Mouse (Mus musculus): Measurements from ENCODE around the gene Kcnh5. TPM values are rescaled to one million over a fixed set of nuclear protein-coding genes. Genes with fewer than 3 reads are reported as not detected.

The Kcnh5 gene
- polyA plus RNA-seq, 1 experiment from 2014 or later: not detected

DNA sequence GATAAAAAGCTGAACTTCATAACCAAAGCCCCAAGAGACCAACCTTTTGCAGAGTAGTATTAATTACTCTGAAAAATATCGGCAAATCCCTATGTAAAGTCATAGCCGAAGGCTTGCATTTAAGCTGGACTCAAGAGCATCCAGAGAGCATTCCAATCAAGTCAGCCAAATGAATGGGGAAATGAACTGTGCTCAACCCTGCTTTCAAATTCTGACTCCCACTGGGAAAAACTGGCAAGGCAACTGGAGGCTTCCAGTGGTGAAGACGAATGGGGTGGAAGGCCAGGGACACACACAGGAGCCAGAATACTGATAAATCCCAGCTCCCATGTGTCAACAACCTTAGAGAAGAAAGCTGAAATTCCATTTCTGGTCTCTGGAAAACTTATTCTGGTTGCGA lies 115.4 kb downstream of the Kcnh5 start:
- H3K36me3 ChIP-seq (ENCODE audit: control insufficient read depth, insufficient read depth, low read length): no peaks in the 10 kb centered on the region
- ATAC-seq (ENCODE audit: insufficient number of reproducible peaks, insufficient read depth, low FRiP score, low read depth): no peak
- WGBS: 56% methylated on average over 4 of the region's 4 CpGs
- no peak overlapping the region for H3K4me2 ChIP-seq (ENCODE audit: low read length)
- H3K4me3 ChIP-seq (ENCODE audit: control insufficient read depth in 1 of 2, insufficient read depth in 1 of 2, low read depth in 1 of 2, low read length in 2 of 2): no peak overlapping the region
- no peaks in the 10 kb centered on the region for H3K4me1 ChIP-seq (ENCODE audit: control insufficient read depth in 2 of 2, insufficient read depth in 2 of 2, low read length in 2 of 2)
- no peaks in the 10 kb centered on the region for H3K27me3 ChIP-seq (ENCODE audit: control insufficient read depth, insufficient read depth, low read length)
- no peaks in the 10 kb centered on the region for H3K9me3 ChIP-seq (ENCODE audit: control insufficient read depth, low read length)
- H3K9ac ChIP-seq (ENCODE audit: low read length): no peak overlapping the region
- H3K27ac ChIP-seq (replicated peaks in 1 of 2; ENCODE audit: control insufficient read depth in 1 of 2, insufficient read depth in 1 of 2, low read depth in 2 of 2, low read length in 2 of 2): no peak overlapping the region

DNA sequence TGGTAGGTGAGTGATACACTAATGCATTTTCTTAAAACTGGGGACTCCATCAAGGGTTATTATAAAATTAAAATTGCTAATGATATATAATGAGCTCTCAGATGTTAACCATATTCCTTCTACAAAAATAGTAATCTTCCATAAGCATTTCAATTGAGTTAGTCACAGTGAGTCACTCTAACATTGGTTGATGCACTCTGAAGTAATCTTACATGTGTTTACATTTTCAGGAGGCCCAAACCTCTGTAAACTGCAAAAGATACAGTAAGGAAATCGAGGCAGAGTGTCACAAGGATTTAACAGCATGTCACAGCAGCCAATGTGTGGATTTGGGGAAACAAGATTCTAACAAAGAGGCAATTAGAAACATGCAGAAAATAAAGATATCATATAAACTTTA lies 123.4 kb downstream of the Kcnh5 start:
- H3K4me3 ChIP-seq (ENCODE audit: control insufficient read depth in 1 of 2, insufficient read depth in 1 of 2, low read depth in 1 of 2, low read length in 2 of 2): no peak overlapping the region
- H3K27me3 ChIP-seq (ENCODE audit: control insufficient read depth, insufficient read depth, low read length): no peaks in the 10 kb centered on the region
- no peak overlapping the region for H3K9ac ChIP-seq (ENCODE audit: low read length)
- no peaks in the 10 kb centered on the region for H3K4me1 ChIP-seq (ENCODE audit: control insufficient read depth in 2 of 2, insufficient read depth in 2 of 2, low read length in 2 of 2)
- H3K9me3 ChIP-seq (ENCODE audit: control insufficient read depth, low read length): no peaks in the 10 kb centered on the region
- no peak overlapping the region for H3K27ac ChIP-seq (replicated peaks in 1 of 2; ENCODE audit: control insufficient read depth in 1 of 2, insufficient read depth in 1 of 2, low read depth in 2 of 2, low read length in 2 of 2)
- ATAC-seq (ENCODE audit: insufficient number of reproducible peaks, insufficient read depth, low FRiP score, low read depth): no peak
- no peak overlapping the region for H3K4me2 ChIP-seq (ENCODE audit: low read length)
- WGBS: 50% methylated on average over 1 of the region's 1 CpGs
- no peaks in the 10 kb centered on the region for H3K36me3 ChIP-seq (ENCODE audit: control insufficient read depth, insufficient read depth, low read length)

DNA sequence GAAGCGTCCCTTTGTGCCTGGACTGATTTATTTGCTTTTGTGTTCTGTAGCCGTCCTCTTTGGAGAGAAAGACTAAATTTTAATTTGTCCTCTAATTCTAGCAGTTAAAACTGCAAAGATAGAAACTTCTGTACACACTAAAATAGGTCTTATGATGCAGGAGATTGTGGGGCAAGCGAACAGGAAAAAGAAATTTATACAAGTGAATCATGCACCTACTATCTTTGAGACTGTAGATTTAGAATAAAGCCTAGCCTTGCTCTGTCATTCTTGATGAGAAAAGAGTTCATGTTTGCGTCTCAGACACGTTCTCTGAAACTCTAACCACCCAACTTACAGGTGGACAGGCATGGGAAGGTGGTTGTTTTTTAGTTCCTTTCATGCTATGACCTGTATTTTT lies 140.4 kb downstream of the Kcnh5 start:
- ATAC-seq (ENCODE audit: insufficient number of reproducible peaks, insufficient read depth, low FRiP score, low read depth): no peak
- 83% methylated on average over 5 of the region's 5 CpGs for WGBS
- Histone ChIP-seq H3K9me3 (ENCODE audit: control insufficient read depth, low read length) (no peaks in the 10 kb centered on the region), H3K27ac (replicated peaks in 1 of 2; ENCODE audit: control insufficient read depth in 1 of 2, insufficient read depth in 1 of 2, low read depth in 2 of 2, low read length in 2 of 2) (no peak overlapping the region), H3K4me1 (ENCODE audit: control insufficient read depth in 2 of 2, insufficient read depth in 2 of 2, low read length in 2 of 2) (no peaks in the 10 kb centered on the region), H3K9ac (ENCODE audit: low read length) (no peak overlapping the region), H3K36me3 (ENCODE audit: control insufficient read depth, insufficient read depth, low read length) (no peaks in the 10 kb centered on the region), H3K27me3 (ENCODE audit: control insufficient read depth, insufficient read depth, low read length) (no peaks in the 10 kb centered on the region), H3K4me2 (ENCODE audit: low read length) (no peak overlapping the region), H3K4me3 (ENCODE audit: control insufficient read depth in 1 of 2, insufficient read depth in 1 of 2, low read depth in 1 of 2, low read length in 2 of 2) (no peak overlapping the region)

DNA sequence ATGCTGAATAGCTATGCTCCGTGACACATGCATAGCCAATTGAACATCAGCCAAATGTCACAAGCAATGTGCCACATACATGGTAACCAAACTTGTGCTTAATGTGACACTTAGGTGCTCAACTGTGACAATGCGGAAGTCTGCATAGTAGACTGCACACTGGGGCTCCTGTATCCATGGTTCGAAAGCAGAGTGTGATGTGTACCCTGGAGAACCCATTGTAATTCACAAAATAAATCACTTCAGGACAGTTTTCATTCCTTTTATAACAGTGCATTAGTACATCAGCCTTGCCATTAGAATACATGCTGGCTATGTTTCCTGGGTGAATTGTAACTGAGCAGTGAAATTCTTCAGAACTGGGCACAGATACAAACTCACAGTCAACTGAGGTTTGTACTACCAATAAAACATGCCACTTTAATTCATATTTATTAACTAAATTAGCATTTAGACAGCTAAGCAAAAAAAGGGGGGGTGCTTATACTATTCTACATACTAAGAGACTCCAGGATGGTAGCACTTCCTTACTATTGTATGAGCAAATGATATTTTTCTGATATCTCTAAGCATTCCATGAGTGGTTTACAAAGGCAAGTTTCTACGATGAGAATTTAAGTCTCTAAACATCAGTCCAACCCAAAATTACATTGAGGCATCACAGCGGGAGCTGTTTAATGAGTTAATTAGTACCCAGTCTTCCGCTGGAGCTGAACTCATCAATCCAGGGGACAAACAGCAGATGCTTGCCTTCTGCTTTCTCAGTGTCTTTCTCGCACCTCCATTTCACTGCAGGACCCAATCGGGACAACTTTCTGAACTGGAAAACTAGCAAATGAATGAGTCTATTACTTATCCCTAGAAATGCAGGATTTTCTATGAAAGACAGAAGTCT lies 144.9 kb downstream of the Kcnh5 start:
- Histone ChIP-seq H3K36me3 (ENCODE audit: control insufficient read depth, insufficient read depth, low read length) (no peaks in the 10 kb centered on the region), H3K9me3 (ENCODE audit: control insufficient read depth, low read length) (no peaks in the 10 kb centered on the region), H3K4me1 (ENCODE audit: control insufficient read depth in 2 of 2, insufficient read depth in 2 of 2, low read length in 2 of 2) (no peaks in the 10 kb centered on the region), H3K4me3 (ENCODE audit: control insufficient read depth in 1 of 2, insufficient read depth in 1 of 2, low read depth in 1 of 2, low read length in 2 of 2) (no peak overlapping the region), H3K27ac (replicated peaks in 1 of 2; ENCODE audit: control insufficient read depth in 1 of 2, insufficient read depth in 1 of 2, low read depth in 2 of 2, low read length in 2 of 2) (no peak overlapping the region), H3K27me3 (ENCODE audit: control insufficient read depth, insufficient read depth, low read length) (no peaks in the 10 kb centered on the region), H3K9ac (ENCODE audit: low read length) (no peak overlapping the region), H3K4me2 (ENCODE audit: low read length) (no peak overlapping the region)
- no peak for ATAC-seq (ENCODE audit: insufficient number of reproducible peaks, insufficient read depth, low FRiP score, low read depth)
- 91% methylated on average over 8 of the region's 8 CpGs for WGBS

DNA sequence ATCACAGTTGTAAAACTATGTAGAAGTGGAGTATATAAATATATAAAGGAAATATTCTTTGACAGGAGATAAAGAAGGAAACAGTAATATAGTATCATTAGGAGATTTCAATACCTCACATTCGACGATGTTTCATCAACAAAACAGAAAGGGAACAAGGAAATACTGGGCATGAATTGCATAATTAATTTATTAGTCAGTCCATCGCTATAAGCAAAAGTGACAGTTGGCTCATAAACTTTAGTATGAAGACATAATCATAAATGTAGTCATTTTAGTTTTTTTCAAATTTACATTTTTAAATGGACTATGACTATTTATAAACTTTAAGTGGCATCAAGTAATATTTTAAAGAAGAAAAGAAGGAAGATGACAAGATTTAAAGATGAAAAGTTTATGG lies 205.9 kb downstream of the Kcnh5 start:
- 86% methylated on average over 3 of the region's 3 CpGs for WGBS
- no peak for ATAC-seq (ENCODE audit: insufficient number of reproducible peaks, insufficient read depth, low FRiP score, low read depth)
- Histone ChIP-seq H3K27ac (replicated peaks in 1 of 2; ENCODE audit: control insufficient read depth in 1 of 2, insufficient read depth in 1 of 2, low read depth in 2 of 2, low read length in 2 of 2) (no peak overlapping the region), H3K4me1 (ENCODE audit: control insufficient read depth in 2 of 2, insufficient read depth in 2 of 2, low read length in 2 of 2) (no peaks in the 10 kb centered on the region), H3K36me3 (ENCODE audit: control insufficient read depth, insufficient read depth, low read length) (no peaks in the 10 kb centered on the region), H3K27me3 (ENCODE audit: control insufficient read depth, insufficient read depth, low read length) (no peaks in the 10 kb centered on the region), H3K9me3 (ENCODE audit: control insufficient read depth, low read length) (no peaks in the 10 kb centered on the region), H3K4me3 (ENCODE audit: control insufficient read depth in 1 of 2, insufficient read depth in 1 of 2, low read depth in 1 of 2, low read length in 2 of 2) (no peak overlapping the region), H3K9ac (ENCODE audit: low read length) (no peak overlapping the region), H3K4me2 (ENCODE audit: low read length) (no peak overlapping the region)

DNA sequence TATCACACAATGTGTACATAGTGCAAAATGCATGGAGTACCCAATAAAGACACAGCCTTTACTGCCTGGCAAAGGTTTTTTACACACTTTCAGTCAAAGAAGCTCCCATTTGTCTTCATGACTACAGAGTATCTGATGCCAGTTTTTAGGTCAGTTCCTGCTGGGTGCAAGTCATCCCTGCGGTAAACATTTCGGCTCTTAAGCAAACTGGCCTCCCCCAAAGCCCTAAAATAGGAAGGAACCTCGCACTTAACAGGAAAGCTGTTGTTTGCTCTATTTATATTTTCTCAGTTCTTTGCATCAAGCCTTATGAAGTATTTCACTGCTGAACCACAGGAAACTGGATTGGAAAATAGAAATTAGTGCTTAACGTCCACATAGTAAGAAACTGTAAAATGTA lies 207.7 kb downstream of the Kcnh5 start:
- no peak for ATAC-seq (ENCODE audit: insufficient number of reproducible peaks, insufficient read depth, low FRiP score, low read depth)
- 62% methylated on average over 4 of the region's 4 CpGs for WGBS

DNA sequence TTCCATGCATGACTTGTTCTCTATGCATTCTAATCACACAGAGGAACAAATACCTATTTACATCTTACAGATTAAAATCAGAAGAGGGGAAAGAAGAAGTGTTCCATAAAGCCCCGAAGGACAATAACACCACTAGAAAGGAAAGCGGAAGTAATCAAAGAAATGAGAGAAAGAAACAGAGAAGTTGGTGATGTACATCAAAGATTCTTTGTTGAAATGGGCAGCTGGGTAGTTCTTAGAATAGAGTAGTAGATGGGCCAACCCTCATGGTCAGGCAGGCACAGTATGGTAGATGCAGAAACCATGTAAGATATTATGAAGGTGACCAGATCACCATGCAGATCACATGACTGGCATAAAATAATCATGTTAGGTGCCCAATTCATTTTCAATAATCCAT lies 210.9 kb downstream of the Kcnh5 start:
- WGBS: 95% methylated on average over 2 of the region's 2 CpGs
- Histone ChIP-seq H3K4me2 (ENCODE audit: low read length) (no peak overlapping the region), H3K27me3 (ENCODE audit: control insufficient read depth, insufficient read depth, low read length) (no peaks in the 10 kb centered on the region), H3K4me1 (ENCODE audit: control insufficient read depth in 2 of 2, insufficient read depth in 2 of 2, low read length in 2 of 2) (no peaks in the 10 kb centered on the region), H3K27ac (replicated peaks in 1 of 2; ENCODE audit: control insufficient read depth in 1 of 2, insufficient read depth in 1 of 2, low read depth in 2 of 2, low read length in 2 of 2) (no peak overlapping the region), H3K36me3 (ENCODE audit: control insufficient read depth, insufficient read depth, low read length) (no peaks in the 10 kb centered on the region), H3K9me3 (ENCODE audit: control insufficient read depth, low read length) (no peaks in the 10 kb centered on the region), H3K4me3 (ENCODE audit: control insufficient read depth in 1 of 2, insufficient read depth in 1 of 2, low read depth in 1 of 2, low read length in 2 of 2) (no peak overlapping the region), H3K9ac (ENCODE audit: low read length) (no peak overlapping the region)
- ATAC-seq (ENCODE audit: insufficient number of reproducible peaks, insufficient read depth, low FRiP score, low read depth): no peak

More for the DNA sequence above, 207.7 kb downstream of the Kcnh5 start:
- H3K9me3 ChIP-seq (ENCODE audit: control insufficient read depth, low read length): no peaks in the 10 kb centered on the region
- no peak overlapping the region for H3K4me3 ChIP-seq (ENCODE audit: control insufficient read depth in 1 of 2, insufficient read depth in 1 of 2, low read depth in 1 of 2, low read length in 2 of 2)
- no peaks in the 10 kb centered on the region for H3K36me3 ChIP-seq (ENCODE audit: control insufficient read depth, insufficient read depth, low read length)
- H3K4me2 ChIP-seq (ENCODE audit: low read length): no peak overlapping the region
- no peak overlapping the region for H3K27ac ChIP-seq (replicated peaks in 1 of 2; ENCODE audit: control insufficient read depth in 1 of 2, insufficient read depth in 1 of 2, low read depth in 2 of 2, low read length in 2 of 2)
- H3K9ac ChIP-seq (ENCODE audit: low read length): no peak overlapping the region
- no peaks in the 10 kb centered on the region for H3K4me1 ChIP-seq (ENCODE audit: control insufficient read depth in 2 of 2, insufficient read depth in 2 of 2, low read length in 2 of 2)
- no peaks in the 10 kb centered on the region for H3K27me3 ChIP-seq (ENCODE audit: control insufficient read depth, insufficient read depth, low read length)

DNA sequence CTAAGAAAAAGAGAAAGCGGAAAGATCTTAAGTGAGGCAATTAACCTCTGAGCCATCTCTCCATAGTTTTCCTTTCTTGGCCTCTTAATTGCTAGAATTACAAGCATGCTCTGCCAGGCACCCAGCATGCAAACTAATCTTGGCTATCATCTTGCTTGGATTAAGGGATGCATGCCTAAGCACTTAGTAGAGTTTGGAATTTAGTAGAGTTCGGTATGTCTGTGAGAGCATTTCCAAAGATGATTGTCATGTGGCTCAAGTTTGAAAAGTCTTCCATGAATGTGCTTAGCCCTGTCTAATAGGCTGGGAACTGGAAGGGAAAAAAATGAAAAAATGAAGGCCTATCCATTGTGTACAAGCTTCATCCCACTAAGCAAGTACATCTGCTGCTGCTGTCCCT lies 224.5 kb downstream of the Kcnh5 start:
- Histone ChIP-seq H3K27me3 (ENCODE audit: control insufficient read depth, insufficient read depth, low read length) (no peaks in the 10 kb centered on the region), H3K4me1 (ENCODE audit: control insufficient read depth in 2 of 2, insufficient read depth in 2 of 2, low read length in 2 of 2) (no peaks in the 10 kb centered on the region), H3K36me3 (ENCODE audit: control insufficient read depth, insufficient read depth, low read length) (no peaks in the 10 kb centered on the region), H3K4me3 (ENCODE audit: control insufficient read depth in 1 of 2, insufficient read depth in 1 of 2, low read depth in 1 of 2, low read length in 2 of 2) (no peak overlapping the region), H3K4me2 (ENCODE audit: low read length) (no peak overlapping the region), H3K9me3 (ENCODE audit: control insufficient read depth, low read length) (no peaks in the 10 kb centered on the region), H3K9ac (ENCODE audit: low read length) (no peak overlapping the region), H3K27ac (replicated peaks in 1 of 2; ENCODE audit: control insufficient read depth in 1 of 2, insufficient read depth in 1 of 2, low read depth in 2 of 2, low read length in 2 of 2) (no peak overlapping the region)
- no peak for ATAC-seq (ENCODE audit: insufficient number of reproducible peaks, insufficient read depth, low FRiP score, low read depth)
- WGBS: 66% methylated on average over 2 of the region's 2 CpGs

All from heart, embryonic 14.5 days (tissue).